Mouse (Mus musculus) embryo, embryonic 10.5 days (tissue): Measurements from ENCODE around the gene Scn10a.
A peak's percentile ranks its signal among the peaks of the same experiment; 100 is the strongest.

Experiments used
- DNase-seq: peaks from one replicate; pipeline ENCODE4 v3.0.0-alpha.2; 2015; ENCODE audit warnings: low spot score

The Scn10a gene

GRCm38 (mm10) chr9:119574366-119574765 lies 144.8 kb downstream of the Scn10a start:
- DNase-seq, result no peak

- no peak for DNase-seq
These were observed 146.1 kb downstream of the Scn10a start for GRCm38 (mm10) chr9:119573009-119573408.

DNA sequence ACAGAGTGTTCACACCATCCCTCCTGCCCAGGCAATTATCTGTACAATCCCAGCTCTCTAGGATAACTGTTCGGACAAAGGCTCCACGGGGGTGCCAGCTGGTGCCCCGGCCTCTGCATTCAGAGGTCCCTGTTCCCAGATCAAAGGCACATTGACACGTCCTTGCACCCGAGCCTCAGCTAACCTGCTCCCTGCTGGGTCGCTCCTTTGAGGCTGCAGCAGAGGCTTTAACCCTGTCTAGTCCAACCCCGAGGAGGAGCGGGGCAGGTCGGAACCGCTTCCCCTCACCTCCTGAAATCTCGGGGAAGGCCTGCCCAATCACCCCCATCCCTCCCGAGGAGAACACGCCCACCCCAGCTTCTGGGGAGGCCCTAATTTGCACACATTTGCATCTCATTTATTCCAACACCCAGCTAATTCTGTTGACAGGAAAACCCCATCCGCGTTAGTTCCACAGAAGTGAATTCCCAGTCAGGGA lies 147.7 kb downstream of the Scn10a start:
- DNase-seq, result peak; percentile 48

GRCm38 (mm10) chr9:119570652-119571051 lies 148.5 kb downstream of the Scn10a start:
- DNase-seq, result no peak

DNA sequence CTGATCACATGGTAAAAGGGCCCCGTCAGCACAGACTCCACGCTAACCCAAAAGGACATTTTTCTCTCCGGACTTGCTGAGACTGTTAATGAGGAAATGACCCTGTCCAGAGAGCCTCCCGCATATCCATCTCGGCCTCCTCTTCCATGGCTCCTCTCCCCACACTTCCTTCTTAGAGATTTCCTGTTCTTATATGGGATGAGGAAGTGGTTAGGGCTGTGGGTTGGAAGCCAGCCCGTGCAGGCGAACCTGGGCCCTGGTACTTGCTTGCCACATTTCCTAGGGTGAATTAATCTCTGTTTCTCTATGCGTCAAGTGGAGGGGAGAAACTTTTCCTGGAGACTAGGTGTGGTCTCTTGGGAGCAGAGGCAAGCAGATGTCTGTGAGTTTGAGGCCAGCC lies 150.4 kb downstream of the Scn10a start:
- DNase-seq, result no peak

GRCm38 (mm10) chr9:119567800-119568199 lies 151.3 kb downstream of the Scn10a start:
- DNase-seq, result no peak

- DNase-seq, result no peak
These were observed 152.9 kb downstream of the Scn10a start for GRCm38 (mm10) chr9:119566214-119566613.

- no peak for DNase-seq
These were observed 154.3 kb downstream of the Scn10a start for GRCm38 (mm10) chr9:119564803-119565202.

DNA sequence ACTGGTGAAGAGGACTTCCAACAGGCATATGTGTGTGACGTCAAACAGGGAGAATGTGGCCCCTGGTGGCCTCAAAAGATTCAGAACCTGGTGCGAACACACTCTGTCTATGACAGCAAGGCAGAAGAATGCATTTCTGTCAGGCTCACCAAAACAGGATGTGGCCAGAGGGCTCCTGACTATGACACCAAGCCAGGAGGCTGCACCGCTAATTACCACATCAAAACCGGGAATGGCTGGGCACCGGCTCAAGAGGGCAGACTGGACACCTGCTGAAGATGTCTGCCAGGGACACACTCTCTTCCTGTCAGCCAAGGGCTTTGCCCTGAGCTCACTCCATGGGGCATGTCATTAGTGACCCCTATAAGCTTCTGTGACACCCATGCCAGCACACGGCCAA lies 155.5 kb downstream of the Scn10a start:
- DNase-seq, result no peak

DNA sequence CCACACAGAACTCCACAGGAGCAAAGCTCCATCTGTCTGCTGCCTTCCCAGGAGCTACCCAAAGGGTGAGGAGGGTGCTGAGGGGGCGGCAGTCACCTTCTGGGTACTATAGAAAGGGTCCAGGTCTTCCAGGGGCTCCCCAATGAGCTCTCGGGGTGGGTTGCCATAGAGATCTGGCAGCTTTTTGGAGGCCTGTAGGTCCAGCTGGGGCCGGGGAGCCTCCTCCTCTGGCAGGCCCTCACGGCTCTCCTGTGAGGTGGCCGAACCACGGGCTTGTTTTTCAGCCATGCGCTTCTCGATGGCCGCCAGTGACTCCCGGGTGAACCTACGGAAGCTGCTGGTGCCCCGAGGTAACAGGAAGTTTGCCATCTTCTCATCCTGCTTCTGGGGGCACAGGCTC lies 156.9 kb downstream of the Scn10a start:
- no peak for DNase-seq

- no peak for DNase-seq
These were observed 157.4 kb downstream of the Scn10a start for GRCm38 (mm10) chr9:119561746-119562145.

- DNase-seq, result no peak
These were observed 159.4 kb downstream of the Scn10a start for GRCm38 (mm10) chr9:119559537-119560276.
